Mouse (Mus musculus) stomach, embryonic 16.5 days (tissue): ENCODE data around the gene Cyba. TPM values are rescaled to one million over a fixed set of nuclear protein-coding genes. Genes with fewer than 3 reads are reported as not detected.

Source experiments
- ATAC-seq: fragments of 200-750 bp; cut with Nextera tagmentation; 2 replicates; pipeline ENCODE4 v1.8.0; 2017; ENCODE audit warnings: moderate number of reproducible peaks, moderate TSS enrichment; ENCODE audit not compliant: insufficient read depth, low FRiP score
- H3K27ac ChIP-seq: fragments of 300-500 bp; sonication (generic); 2 replicates; pipeline ENCODE4 v1.5.1; 2014; ENCODE audit warnings: low read length
- H3K27me3 ChIP-seq: fragments of 300-500 bp; sonication (generic); 2 replicates; pipeline ENCODE4 v1.6.1; 2014; ENCODE audit warnings: low read length, control low read depth, mixed read lengths; ENCODE audit not compliant: control insufficient read depth, insufficient read depth
- H3K36me3 ChIP-seq: fragments of 300-500 bp; sonication (generic); 2 replicates; pipeline ENCODE4 v1.6.1; 2014; ENCODE audit warnings: low read length; ENCODE audit not compliant: control insufficient read depth, insufficient read depth
- H3K4me1 ChIP-seq: fragments of 300-500 bp; sonication (generic); 2 replicates; pipeline ENCODE4 v1.6.1; 2014; ENCODE audit warnings: low read length, control low read depth, mixed read lengths; ENCODE audit not compliant: control insufficient read depth, insufficient read depth
- H3K4me2 ChIP-seq: fragments of 300-500 bp; sonication (generic); 2 replicates; pipeline ENCODE4 v1.6.1; 2014; ENCODE audit warnings: low read depth, low read length, mixed read lengths
- H3K4me3 ChIP-seq: fragments of 300-500 bp; sonication (generic); replicated peaks from 2 replicates; pipeline ENCODE4 v1.5.1; 2014; ENCODE audit warnings: mild to moderate bottlenecking, low read length
- H3K9ac ChIP-seq: fragments of 300-500 bp; sonication (generic); 2 replicates; pipeline ENCODE4 v1.6.1; 2014; ENCODE audit warnings: low read length
- H3K9me3 ChIP-seq: fragments of 300-500 bp; sonication (generic); replicated peaks from 2 replicates; pipeline ENCODE4 v1.6.1; 2016; ENCODE audit warnings: low read length, control low read depth; ENCODE audit not compliant: control insufficient read depth
- WGBS: fragments of 180-500 bp; shearing (Covaris S2); extraction: QIAGEN DNeasy Blood & Tissue Kit; methylation state at CpG from one replicate; pipeline ENCODE4 v1.1.7; 2014; 5-methylcytosine and 5-hydroxymethylcytosine counted together
- polyA plus RNA-seq: library from polyadenylated mRNA; unstranded; fragments of >200 nt; fragmentation: Nextera tagmentation; extraction: Ambion mirVana; gene quantifications from 2 replicates; pipeline ENCODE4 v1.2.1, GENCODE M21; 2015

Gene Cyba
- polyA plus RNA-seq, 1 experiment from 2014 or later = 270 TPM

DNA sequence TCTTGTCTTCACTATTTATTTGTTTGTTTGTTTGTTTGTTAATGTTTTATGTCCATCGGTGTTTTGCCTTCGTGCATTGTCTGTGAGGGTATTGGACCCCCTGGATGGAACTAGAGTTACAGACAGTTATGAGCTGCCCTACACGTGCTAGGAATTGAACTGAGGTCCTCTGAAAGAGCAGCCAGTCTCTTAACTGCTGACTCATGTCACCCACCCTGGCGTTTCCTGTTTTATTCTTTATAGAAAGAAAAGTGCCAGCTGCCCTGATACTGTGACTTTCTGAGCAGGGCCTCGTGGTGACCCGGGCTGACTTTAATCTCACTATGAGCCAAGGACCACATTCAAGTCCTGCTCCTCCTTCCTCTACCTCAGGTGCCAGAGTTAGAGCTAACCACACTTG, 17.2 kb downstream of the Cyba start:
- Histone ChIP-seq H3K27ac (no peak overlapping the region), H3K9me3 (no peaks in the 10 kb centered on the region), H3K4me3 (no peak overlapping the region), H3K36me3 (peaks cover 29% of the 10 kb centered on the region), H3K4me2 (no peak overlapping the region), H3K9ac (no peak overlapping the region), H3K4me1 (no peaks in the 10 kb centered on the region), H3K27me3 (no peaks in the 10 kb centered on the region)
- WGBS = 82% methylated on average over 6 of the region's 6 CpGs
- no peak for ATAC-seq

DNA sequence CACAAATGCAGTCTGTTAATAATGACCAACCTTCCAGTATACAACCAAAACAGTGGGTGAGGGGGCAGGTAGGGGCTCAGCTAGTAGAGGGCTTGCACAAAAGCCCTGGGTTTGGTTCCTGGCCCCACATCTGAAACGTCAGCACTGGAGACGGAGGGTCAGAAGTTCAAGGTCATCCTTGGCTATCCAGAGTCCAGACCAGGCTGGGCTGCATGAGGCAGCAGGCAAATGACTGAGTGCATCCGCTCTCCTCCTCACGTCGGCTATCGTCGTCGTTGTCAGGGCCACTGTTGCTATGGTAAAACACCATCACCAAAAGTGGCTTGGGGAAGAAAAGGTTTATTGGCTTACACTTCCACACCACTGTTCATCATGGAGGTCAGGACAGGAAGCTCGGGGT, 18.4 kb downstream of the Cyba start:
- no peak for ATAC-seq
- Histone ChIP-seq H3K9ac (no peak overlapping the region), H3K4me2 (no peak overlapping the region), H3K9me3 (no peaks in the 10 kb centered on the region), H3K4me1 (no peaks in the 10 kb centered on the region), H3K27ac (no peak overlapping the region), H3K4me3 (no peak overlapping the region), H3K36me3 (peaks cover 40% of the 10 kb centered on the region), H3K27me3 (no peaks in the 10 kb centered on the region)
- 83% methylated on average over 9 of the region's 9 CpGs for WGBS

DNA sequence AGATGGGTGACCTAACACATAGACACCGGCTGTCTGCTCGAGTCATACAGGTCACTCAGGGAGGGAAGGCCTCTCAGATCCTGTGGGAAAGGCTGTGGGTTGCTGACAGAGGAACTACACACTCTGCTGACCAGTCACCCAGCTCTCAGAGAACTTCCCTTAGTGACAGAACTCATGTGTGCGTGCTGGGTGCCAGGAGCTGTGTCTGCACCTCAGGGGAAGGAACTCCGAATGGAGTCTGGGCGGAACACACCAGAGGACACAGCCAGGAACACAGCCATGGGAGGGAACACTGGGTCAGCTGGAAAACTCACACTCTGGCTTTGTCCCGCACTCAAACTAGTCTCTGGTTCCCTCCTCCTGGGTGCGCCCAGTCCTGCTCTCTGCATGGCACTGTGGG, 25.1 kb downstream of the Cyba start:
- H3K36me3 ChIP-seq = peaks cover 31% of the 10 kb centered on the region
- no peaks in the 10 kb centered on the region for H3K4me1 ChIP-seq
- H3K9ac ChIP-seq = no peak overlapping the region
- no peaks in the 10 kb centered on the region for H3K27me3 ChIP-seq
- H3K9me3 ChIP-seq = no peaks in the 10 kb centered on the region
- WGBS = 90% methylated on average over 7 of the region's 7 CpGs
- H3K27ac ChIP-seq = no peak overlapping the region
- ATAC-seq = no peak
- no peak overlapping the region for H3K4me3 ChIP-seq
- H3K4me2 ChIP-seq = no peak overlapping the region

DNA sequence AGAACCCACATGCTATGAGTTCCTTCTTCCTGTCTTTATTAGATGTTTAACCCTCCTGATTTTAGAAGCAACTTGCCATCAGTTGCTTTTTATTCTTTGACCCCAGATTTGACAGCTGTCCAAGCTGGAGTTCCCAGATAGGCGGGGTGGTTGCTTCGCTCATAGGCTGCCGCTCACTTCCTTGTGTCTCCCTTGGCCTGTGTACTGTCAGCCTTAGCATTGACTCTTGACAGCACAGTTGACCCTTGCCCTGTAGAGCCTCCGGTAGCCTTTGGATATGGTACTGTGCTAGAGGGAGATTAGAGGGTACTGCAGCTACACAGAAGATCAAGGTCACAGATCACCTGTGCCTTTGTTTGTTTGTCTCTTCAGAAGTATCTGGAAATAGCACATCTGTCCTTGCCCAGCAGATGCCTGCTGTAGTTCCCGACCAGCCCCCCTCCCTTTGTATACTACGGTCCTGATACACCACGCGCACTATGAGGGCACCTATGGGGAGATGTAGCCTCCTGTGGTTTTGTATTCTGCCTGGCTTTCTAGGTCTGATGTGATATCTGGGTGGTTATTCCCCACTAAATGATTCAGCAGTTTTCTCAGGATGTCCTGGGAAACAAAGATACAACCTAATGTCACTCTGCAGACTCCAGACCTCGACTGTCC, 27.5 kb downstream of the Cyba start:
- no peak overlapping the region for H3K4me2 ChIP-seq
- peaks cover 38% of the 10 kb centered on the region for H3K36me3 ChIP-seq
- H3K4me1 ChIP-seq = no peaks in the 10 kb centered on the region
- no peak overlapping the region for H3K9ac ChIP-seq
- no peak overlapping the region for H3K27ac ChIP-seq
- H3K4me3 ChIP-seq = no peak overlapping the region
- H3K27me3 ChIP-seq = no peaks in the 10 kb centered on the region
- no peaks in the 10 kb centered on the region for H3K9me3 ChIP-seq
- no peak for ATAC-seq
- 84% methylated on average over 9 of the region's 9 CpGs for WGBS

DNA sequence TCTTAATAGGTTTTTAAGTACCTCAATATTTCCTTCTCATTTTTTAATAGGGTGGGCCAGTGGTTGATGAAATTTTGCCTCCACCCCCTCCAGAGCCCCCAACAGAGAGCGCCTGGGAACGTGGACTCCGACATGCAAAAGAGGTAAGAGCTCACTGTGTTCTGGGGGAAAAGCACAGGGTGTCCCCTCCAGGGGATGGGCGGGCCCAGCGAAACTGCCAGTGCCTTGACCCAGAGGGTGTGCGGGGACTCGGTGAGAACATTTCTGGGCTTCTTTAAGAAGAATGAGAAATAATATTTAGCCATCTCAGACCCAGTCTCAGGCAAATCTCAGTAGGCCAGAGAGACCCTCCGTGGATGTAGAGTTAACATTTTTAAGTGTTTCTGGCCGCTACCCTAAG, 34.5 kb downstream of the Cyba start:
- 92% methylated on average over 9 of the region's 9 CpGs for WGBS
- Histone ChIP-seq H3K9me3 (no peaks in the 10 kb centered on the region), H3K4me3 (no peak overlapping the region), H3K27ac (no peak overlapping the region), H3K4me2 (no peak overlapping the region), H3K4me1 (no peaks in the 10 kb centered on the region), H3K36me3 (peaks cover 34% of the 10 kb centered on the region), H3K9ac (no peak overlapping the region), H3K27me3 (no peaks in the 10 kb centered on the region)
- no peak for ATAC-seq

DNA sequence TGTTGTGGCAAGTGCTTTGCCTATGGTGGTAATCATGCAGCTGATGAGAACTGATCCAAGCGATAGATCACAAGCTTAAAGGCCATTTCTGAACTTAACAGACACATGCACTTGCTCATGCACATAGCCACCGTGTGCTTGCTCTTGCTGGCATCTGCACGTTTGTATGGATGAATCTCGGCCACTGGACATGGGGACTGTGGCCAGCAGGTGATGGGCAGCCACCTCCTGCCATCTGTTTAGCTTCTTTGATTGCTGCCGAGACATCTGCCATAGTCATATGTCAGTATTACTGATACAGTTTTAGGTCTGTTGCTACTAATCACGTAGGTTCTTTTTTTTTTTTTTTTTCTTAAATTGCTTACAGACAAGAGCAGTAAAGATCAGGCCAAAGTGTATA, 37.4 kb downstream of the Cyba start:
- H3K4me1 ChIP-seq = no peaks in the 10 kb centered on the region
- H3K4me2 ChIP-seq = no peak overlapping the region
- no peak overlapping the region for H3K4me3 ChIP-seq
- no peaks in the 10 kb centered on the region for H3K9me3 ChIP-seq
- H3K27ac ChIP-seq = no peak overlapping the region
- H3K36me3 ChIP-seq = peaks cover 24% of the 10 kb centered on the region
- WGBS = 88% methylated on average over 6 of the region's 6 CpGs
- ATAC-seq = no peak
- H3K9ac ChIP-seq = no peak overlapping the region
- no peaks in the 10 kb centered on the region for H3K27me3 ChIP-seq

DNA sequence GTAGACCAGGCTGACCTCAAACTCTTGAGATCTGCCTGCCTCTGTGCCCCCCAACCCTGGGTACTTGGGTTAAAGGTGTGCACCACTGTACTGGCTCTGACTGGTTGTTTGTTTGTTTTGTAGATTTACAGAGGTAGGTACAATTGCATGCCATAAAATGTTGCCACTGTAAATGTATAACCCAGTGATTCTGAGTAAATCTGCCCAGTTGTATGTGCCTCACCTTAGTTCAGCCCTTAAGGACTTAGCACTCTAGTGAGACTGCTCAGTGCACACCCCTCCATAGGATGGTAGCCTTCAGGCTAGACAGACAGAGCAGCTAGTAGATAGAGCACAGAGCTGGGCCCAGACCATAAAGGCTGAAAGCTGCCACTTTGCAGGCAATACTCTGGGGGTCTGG, 39.0 kb downstream of the Cyba start:
- H3K9me3 ChIP-seq = no peaks in the 10 kb centered on the region
- H3K4me3 ChIP-seq = no peak overlapping the region
- no peaks in the 10 kb centered on the region for H3K4me1 ChIP-seq
- H3K4me2 ChIP-seq = no peak overlapping the region
- H3K36me3 ChIP-seq = peaks cover 30% of the 10 kb centered on the region
- no peak overlapping the region for H3K27ac ChIP-seq
- ATAC-seq = no peak
- no peak overlapping the region for H3K9ac ChIP-seq
- no peaks in the 10 kb centered on the region for H3K27me3 ChIP-seq

DNA sequence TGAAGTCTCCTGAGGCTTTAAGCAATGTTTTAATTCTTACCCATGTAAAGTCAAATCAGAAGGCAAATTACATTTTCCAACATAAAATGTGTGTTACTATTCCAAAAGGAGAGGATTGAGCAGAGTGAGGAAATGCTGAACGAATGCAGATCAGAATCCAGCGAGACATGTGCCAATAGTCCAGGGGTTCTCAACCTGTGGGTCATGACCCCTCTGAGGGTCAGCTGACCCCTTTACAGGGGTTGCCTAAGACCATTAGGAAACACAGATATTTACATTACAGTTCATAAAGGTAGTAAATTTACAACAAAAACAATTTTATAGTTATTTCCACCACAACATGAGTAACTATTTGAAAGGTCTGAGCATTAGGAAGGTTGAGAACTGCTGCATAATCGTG, 42.0 kb downstream of the Cyba start:
- Histone ChIP-seq H3K4me3 (no peak overlapping the region), H3K4me2 (no peak overlapping the region), H3K27me3 (no peaks in the 10 kb centered on the region), H3K36me3 (peaks cover 35% of the 10 kb centered on the region), H3K9me3 (no peaks in the 10 kb centered on the region), H3K27ac (no peak overlapping the region), H3K4me1 (no peaks in the 10 kb centered on the region), H3K9ac (no peak overlapping the region)
- WGBS = 73% methylated on average over 3 of the region's 3 CpGs
- no peak for ATAC-seq

DNA sequence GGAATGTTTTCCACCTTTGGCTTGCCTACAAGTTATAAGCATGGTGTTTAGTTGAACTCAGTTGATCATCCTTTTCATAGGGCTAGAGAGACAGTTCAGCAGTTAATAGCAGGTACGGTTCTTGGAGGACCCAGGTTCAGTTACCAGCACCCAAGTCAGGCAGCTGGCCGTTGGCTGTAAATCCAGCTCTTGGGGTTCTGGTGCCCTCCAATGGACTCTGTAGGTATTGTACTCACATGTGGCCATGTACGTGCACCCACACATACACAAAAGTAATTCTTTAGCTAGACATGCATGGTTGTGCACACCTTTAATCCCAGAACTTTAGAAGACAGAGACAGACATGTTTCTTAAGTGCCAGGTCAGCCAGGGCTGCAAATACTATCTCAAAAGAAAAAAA, 43.4 kb downstream of the Cyba start:
- no peak overlapping the region for H3K27ac ChIP-seq
- H3K4me3 ChIP-seq = no peak overlapping the region
- H3K9me3 ChIP-seq = no peaks in the 10 kb centered on the region
- no peaks in the 10 kb centered on the region for H3K27me3 ChIP-seq
- no peak overlapping the region for H3K4me2 ChIP-seq
- no peaks in the 10 kb centered on the region for H3K4me1 ChIP-seq
- H3K36me3 ChIP-seq = peaks cover 40% of the 10 kb centered on the region
- no peak for ATAC-seq
- no peak overlapping the region for H3K9ac ChIP-seq
- WGBS = 92% methylated on average over 3 of the region's 3 CpGs

DNA sequence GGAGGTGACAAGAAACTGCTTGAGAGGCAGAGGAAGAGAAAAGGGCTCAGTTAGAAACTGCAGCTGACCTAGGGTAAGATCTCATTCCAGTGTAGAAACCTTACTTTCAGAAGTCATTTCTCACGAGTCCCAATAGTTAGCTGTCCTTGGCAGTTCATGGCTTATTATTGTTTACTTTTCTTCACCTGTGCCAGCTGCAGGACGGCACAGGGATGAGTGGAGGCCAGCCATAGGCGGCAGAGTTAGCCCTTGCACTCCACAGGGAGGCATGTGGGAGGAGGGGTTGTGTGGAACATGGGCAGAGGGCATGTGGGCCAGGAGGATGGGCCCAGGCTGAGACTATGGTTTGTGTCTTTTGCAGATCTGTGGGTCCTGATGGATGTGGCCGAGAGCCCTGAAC, 49.7 kb downstream of the Cyba start:
- ATAC-seq = no peak
- peaks cover 19% of the 10 kb centered on the region for H3K36me3 ChIP-seq
- no peaks in the 10 kb centered on the region for H3K27me3 ChIP-seq
- H3K4me2 ChIP-seq = no peak overlapping the region
- H3K4me1 ChIP-seq = 0 out of 2 replicates have a peak, but pooled peaks cover 4% of the 10 kb centered on the region
- no peaks in the 10 kb centered on the region for H3K9me3 ChIP-seq
- WGBS = 49% methylated on average over 4 of the region's 4 CpGs
- no peak overlapping the region for H3K4me3 ChIP-seq
- H3K9ac ChIP-seq = no peak overlapping the region
- no peak overlapping the region for H3K27ac ChIP-seq
